Mouse (Mus musculus) c-Kit-positive CD71-negative TER-119-negative erythroid progenitor cells, embryonic 14.5 days (primary cell): ENCODE measurements around the gene Col6a6.
"Not testable (repeated sequence)": the region's sequence is repeated elsewhere in the genome, so short reads cannot be mapped to it uniquely, and the experiment has no call there.

Experiments
- DNase-seq: peaks from one replicate; pipeline ENCODE4 v3.0.0-alpha.2; 2013; ENCODE audit warnings: low read depth

Col6a6 gene

GRCm38 (mm10) chr9:105665269-105665668, 162.7 kb downstream of the Col6a6 start:
- no peak for DNase-seq

GRCm38 (mm10) chr9:105659877-105660276, 168.1 kb downstream of the Col6a6 start:
- DNase-seq, result no peak

GRCm38 (mm10) chr9:105658216-105658615, 169.7 kb downstream of the Col6a6 start:
- no peak for DNase-seq

GRCm38 (mm10) chr9:105656189-105656588, 171.8 kb downstream of the Col6a6 start:
- DNase-seq, result no peak

GRCm38 (mm10) chr9:105642460-105643371, 185.2 kb downstream of the Col6a6 start, which contains the start of gene Pik3r4:
Gene Pik3r4 (plus strand): TSS chr9:105642978.
- DNase-seq, result peak; percentile 96

GRCm38 (mm10) chr9:105641377-105641776, 186.6 kb downstream of the Col6a6 start:
- not testable (repeated sequence) for DNase-seq
